Mouse (Mus musculus): ENCODE measurements around the gene Fdx1. TPM values are rescaled to one million over a fixed set of nuclear protein-coding genes. Genes with fewer than 3 reads are reported as not detected.

The Fdx1 gene
- polyA plus RNA-seq, 1 experiment from 2014 or later, result 82.5 TPM

DNA sequence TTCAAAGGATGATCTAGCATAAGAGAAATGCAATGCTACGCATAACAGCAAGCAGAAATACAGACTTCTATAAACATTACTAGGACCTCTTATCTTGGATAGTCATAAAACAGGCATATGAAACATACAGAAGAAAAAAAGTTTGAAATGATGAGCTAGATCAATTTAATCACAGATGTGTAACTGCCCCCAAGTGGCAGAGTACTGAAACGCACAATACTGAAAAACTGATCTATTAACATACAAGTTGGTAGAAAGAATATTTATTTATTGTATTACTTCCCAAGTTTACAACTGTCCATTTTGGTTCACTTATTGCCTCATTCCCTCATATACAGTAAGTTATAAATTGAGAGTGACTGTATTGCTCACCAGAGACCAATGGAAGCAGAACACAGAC lies 12.0 kb downstream of the Fdx1 start:
- 64% methylated on average over 2 of the region's 2 CpGs for WGBS (ENCODE audit: insufficient replicate concordance)
- Histone ChIP-seq H3K27ac (ENCODE audit: low read depth, low read length) (no peak overlapping the region), H3K4me2 (no peak overlapping the region), H3K36me3 (ENCODE audit: control insufficient read depth, insufficient read depth, low read length) (peaks cover 4% of the 10 kb centered on the region; the same call in 1 of the 2 replicates), H3K27me3 (ENCODE audit: control insufficient read depth, insufficient read depth, low read length) (no peaks in the 10 kb centered on the region), H3K9ac (ENCODE audit: low read depth, low read length) (no peak overlapping the region), H3K4me1 (ENCODE audit: control insufficient read depth, insufficient read depth, low read length) (no peaks in the 10 kb centered on the region), H3K9me3 (replicated peaks; ENCODE audit: control insufficient read depth, low read length) (no peaks in the 10 kb centered on the region), H3K4me3 (ENCODE audit: low read depth, low read length) (no peak overlapping the region)
- ATAC-seq (replicated peaks; ENCODE audit: insufficient number of reproducible peaks, low FRiP score, low TSS enrichment), result no peak

DNA sequence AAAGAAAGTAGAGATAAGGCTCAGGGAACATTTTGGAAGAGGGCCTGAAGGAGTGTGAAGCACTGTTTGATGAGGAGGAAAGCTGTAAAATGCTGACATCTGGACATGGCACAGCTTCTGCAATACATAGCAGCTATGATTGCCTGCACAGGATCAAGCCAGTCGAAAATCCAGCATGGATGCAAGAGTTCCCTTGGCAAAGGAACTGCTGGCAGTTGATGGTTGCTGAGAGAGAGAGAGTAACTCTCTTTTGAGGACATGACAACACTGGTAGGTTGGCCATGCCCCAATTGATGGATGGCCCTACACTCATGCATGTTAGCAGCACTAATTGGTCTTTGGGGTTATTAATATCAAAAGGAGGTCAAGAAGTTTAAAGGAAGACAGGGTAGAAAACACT lies 12.7 kb downstream of the Fdx1 start:
- 73% methylated on average over 1 of the region's 1 CpGs for WGBS (ENCODE audit: insufficient replicate concordance)
- Histone ChIP-seq H3K4me2 (no peak overlapping the region), H3K9ac (ENCODE audit: low read depth, low read length) (no peak overlapping the region), H3K27ac (ENCODE audit: low read depth, low read length) (no peak overlapping the region), H3K27me3 (ENCODE audit: control insufficient read depth, insufficient read depth, low read length) (no peaks in the 10 kb centered on the region), H3K4me3 (ENCODE audit: low read depth, low read length) (no peak overlapping the region), H3K4me1 (ENCODE audit: control insufficient read depth, insufficient read depth, low read length) (no peaks in the 10 kb centered on the region), H3K36me3 (ENCODE audit: control insufficient read depth, insufficient read depth, low read length) (peaks cover 4% of the 10 kb centered on the region; the same call in 1 of the 2 replicates), H3K9me3 (replicated peaks; ENCODE audit: control insufficient read depth, low read length) (no peaks in the 10 kb centered on the region)
- no peak for ATAC-seq (replicated peaks; ENCODE audit: insufficient number of reproducible peaks, low FRiP score, low TSS enrichment)

DNA sequence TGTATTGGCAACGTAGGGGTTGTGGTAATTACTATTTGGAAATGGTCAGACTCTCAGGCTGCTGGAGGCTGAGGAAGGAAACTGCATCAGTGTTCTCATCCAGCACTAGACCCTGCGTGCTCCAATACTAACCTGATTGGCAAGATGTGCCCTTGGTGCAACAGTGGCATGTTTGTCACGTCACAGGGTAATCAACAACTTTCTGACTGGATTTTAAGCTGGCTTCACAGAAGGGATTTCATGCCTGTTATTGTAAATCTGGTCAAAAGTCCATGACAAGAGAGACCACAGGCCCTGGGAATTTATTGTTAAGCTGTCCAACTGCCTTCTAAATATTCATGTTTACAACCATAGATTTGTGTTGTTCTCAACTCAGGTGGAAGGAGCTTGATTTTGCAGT lies 13.1 kb downstream of the Fdx1 start:
- no peak overlapping the region for H3K9ac ChIP-seq (ENCODE audit: low read depth, low read length)
- no peak for ATAC-seq (replicated peaks; ENCODE audit: insufficient number of reproducible peaks, low FRiP score, low TSS enrichment)
- H3K4me3 ChIP-seq (ENCODE audit: low read depth, low read length), result no peak overlapping the region
- 82% methylated on average over 3 of the region's 3 CpGs for WGBS (ENCODE audit: insufficient replicate concordance)
- H3K36me3 ChIP-seq (ENCODE audit: control insufficient read depth, insufficient read depth, low read length), result peaks cover 4% of the 10 kb centered on the region; the same call in 1 of the 2 replicates
- H3K9me3 ChIP-seq (replicated peaks; ENCODE audit: control insufficient read depth, low read length), result no peaks in the 10 kb centered on the region
- no peak overlapping the region for H3K4me2 ChIP-seq
- no peaks in the 10 kb centered on the region for H3K4me1 ChIP-seq (ENCODE audit: control insufficient read depth, insufficient read depth, low read length)
- H3K27ac ChIP-seq (ENCODE audit: low read depth, low read length), result no peak overlapping the region
- no peaks in the 10 kb centered on the region for H3K27me3 ChIP-seq (ENCODE audit: control insufficient read depth, insufficient read depth, low read length)

DNA sequence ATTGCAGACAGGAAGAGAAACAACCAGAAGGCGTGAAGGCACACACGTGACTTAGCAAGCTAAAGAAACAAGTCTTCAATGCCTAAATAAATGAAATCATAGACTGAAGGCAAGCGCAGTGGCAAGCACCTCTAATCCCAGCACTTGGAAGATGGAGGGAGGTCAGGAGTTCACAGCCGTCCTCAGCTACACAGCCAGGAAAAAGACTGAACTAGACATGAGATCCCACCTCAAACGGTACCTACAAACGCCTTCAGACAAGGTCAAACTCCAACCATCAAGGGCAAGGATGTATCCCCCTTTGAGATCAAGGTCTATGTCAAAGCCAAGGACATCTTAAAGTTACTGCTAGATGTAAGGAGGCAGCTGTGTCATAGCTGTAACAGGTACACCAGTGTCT lies 19.4 kb downstream of the Fdx1 start:
- H3K36me3 ChIP-seq (ENCODE audit: control insufficient read depth, insufficient read depth, low read length), result peaks cover 7% of the 10 kb centered on the region
- H3K27me3 ChIP-seq (ENCODE audit: control insufficient read depth, insufficient read depth, low read length), result no peaks in the 10 kb centered on the region
- H3K4me2 ChIP-seq, result no peak overlapping the region
- no peak overlapping the region for H3K27ac ChIP-seq (ENCODE audit: low read depth, low read length)
- WGBS (ENCODE audit: insufficient replicate concordance), result 84% methylated on average over 6 of the region's 6 CpGs
- H3K9ac ChIP-seq (ENCODE audit: low read depth, low read length), result no peak overlapping the region
- no peaks in the 10 kb centered on the region for H3K4me1 ChIP-seq (ENCODE audit: control insufficient read depth, insufficient read depth, low read length)
- ATAC-seq (replicated peaks; ENCODE audit: insufficient number of reproducible peaks, low FRiP score, low TSS enrichment), result no peak
- H3K9me3 ChIP-seq (replicated peaks; ENCODE audit: control insufficient read depth, low read length), result no peaks in the 10 kb centered on the region
- H3K4me3 ChIP-seq (ENCODE audit: low read depth, low read length), result no peak overlapping the region

GRCm38 (mm10) chr9:51934641-51935040 lies 28.7 kb downstream of the Fdx1 start:
- 42% methylated on average over 1 of the region's 1 CpGs for WGBS (ENCODE audit: insufficient replicate concordance)
- no peak for ATAC-seq (replicated peaks; ENCODE audit: insufficient number of reproducible peaks, low FRiP score, low TSS enrichment)

DNA sequence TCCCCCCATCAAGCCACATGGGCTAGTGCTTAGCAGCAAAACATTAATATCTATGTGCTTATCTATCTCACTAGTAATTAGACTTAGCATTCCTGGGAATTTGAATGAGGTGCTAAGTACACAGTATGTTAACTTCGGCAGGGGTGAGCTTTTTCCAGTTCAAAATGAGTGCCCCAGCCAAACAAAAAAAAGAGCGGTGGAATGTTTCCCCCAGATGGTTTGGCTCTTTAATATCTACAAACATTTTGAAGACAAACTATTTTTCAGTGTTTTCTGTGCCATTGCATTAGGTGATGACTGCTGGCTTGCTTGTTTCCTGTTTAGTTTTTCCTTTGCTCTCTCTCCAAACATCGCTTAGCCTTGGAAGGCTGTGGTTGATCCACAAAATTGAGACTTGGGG lies 31.4 kb downstream of the Fdx1 start:
- no peak overlapping the region for H3K9ac ChIP-seq (ENCODE audit: low read depth, low read length)
- H3K4me1 ChIP-seq (ENCODE audit: control insufficient read depth, insufficient read depth, low read length), result peaks cover 4% of the 10 kb centered on the region; the same call in 1 of the 2 replicates
- no peak overlapping the region for H3K4me3 ChIP-seq (ENCODE audit: low read depth, low read length)
- no peaks in the 10 kb centered on the region for H3K36me3 ChIP-seq (ENCODE audit: control insufficient read depth, insufficient read depth, low read length)
- WGBS (ENCODE audit: insufficient replicate concordance), result 74% methylated on average over 3 of the region's 3 CpGs
- H3K9me3 ChIP-seq (replicated peaks; ENCODE audit: control insufficient read depth, low read length), result no peaks in the 10 kb centered on the region
- H3K27me3 ChIP-seq (ENCODE audit: control insufficient read depth, insufficient read depth, low read length), result no peaks in the 10 kb centered on the region
- H3K4me2 ChIP-seq, result no peak overlapping the region
- no peak for ATAC-seq (replicated peaks; ENCODE audit: insufficient number of reproducible peaks, low FRiP score, low TSS enrichment)
- H3K27ac ChIP-seq (ENCODE audit: low read depth, low read length), result no peak overlapping the region

More at GRCm38 (mm10) chr9:51934641-51935040, 28.7 kb downstream of the Fdx1 start:
- Histone ChIP-seq H3K4me1 (ENCODE audit: control insufficient read depth, insufficient read depth, low read length) (no peaks in the 10 kb centered on the region), H3K27ac (ENCODE audit: low read depth, low read length) (no peak overlapping the region), H3K9me3 (replicated peaks; ENCODE audit: control insufficient read depth, low read length) (no peaks in the 10 kb centered on the region), H3K4me2 (no peak overlapping the region), H3K9ac (ENCODE audit: low read depth, low read length) (no peak overlapping the region), H3K36me3 (ENCODE audit: control insufficient read depth, insufficient read depth, low read length) (no peaks in the 10 kb centered on the region), H3K27me3 (ENCODE audit: control insufficient read depth, insufficient read depth, low read length) (no peaks in the 10 kb centered on the region), H3K4me3 (ENCODE audit: low read depth, low read length) (no peak overlapping the region)

DNA sequence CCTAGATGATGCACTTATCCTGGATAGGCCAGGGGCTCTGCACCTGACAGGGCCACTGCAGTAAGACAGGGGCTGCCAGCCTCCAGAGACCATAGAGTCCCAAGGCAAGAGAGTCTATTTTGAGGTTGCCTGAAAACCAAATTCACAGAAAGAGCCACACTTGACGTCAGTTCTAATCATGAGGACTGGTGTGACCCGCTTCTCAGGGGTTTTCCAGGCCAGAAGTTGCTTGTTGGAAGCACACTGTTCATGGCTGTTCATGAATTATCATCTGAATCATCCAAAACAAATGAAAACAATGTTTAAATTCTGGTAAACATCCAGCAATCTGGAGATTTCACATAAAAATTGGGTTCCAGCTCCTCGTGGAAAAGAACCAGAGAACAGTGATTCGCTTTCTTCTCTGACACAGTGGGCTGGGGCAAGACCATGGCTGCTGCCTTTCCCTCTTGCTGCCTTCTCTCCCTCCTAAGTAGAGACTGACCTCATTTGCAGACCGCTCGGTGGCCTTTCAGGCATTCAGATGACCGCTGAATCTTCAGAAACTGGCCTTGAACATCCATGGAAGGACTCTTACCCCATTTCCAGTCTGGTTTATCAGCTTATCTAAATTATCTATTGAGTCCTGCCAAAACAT lies 32.2 kb downstream of the Fdx1 start:
- Histone ChIP-seq H3K4me1 (ENCODE audit: control insufficient read depth, insufficient read depth, low read length) (peaks cover 4% of the 10 kb centered on the region; the same call in 1 of the 2 replicates), H3K27me3 (ENCODE audit: control insufficient read depth, insufficient read depth, low read length) (no peaks in the 10 kb centered on the region), H3K9me3 (replicated peaks; ENCODE audit: control insufficient read depth, low read length) (no peaks in the 10 kb centered on the region), H3K9ac (ENCODE audit: low read depth, low read length) (no peak overlapping the region), H3K27ac (ENCODE audit: low read depth, low read length) (no peak overlapping the region), H3K36me3 (ENCODE audit: control insufficient read depth, insufficient read depth, low read length) (no peaks in the 10 kb centered on the region), H3K4me3 (ENCODE audit: low read depth, low read length) (no peak overlapping the region), H3K4me2 (no peak overlapping the region)
- no peak for ATAC-seq (replicated peaks; ENCODE audit: insufficient number of reproducible peaks, low FRiP score, low TSS enrichment)
- WGBS (ENCODE audit: insufficient replicate concordance), result 79% methylated on average over 7 of the region's 7 CpGs

- no peaks in the 10 kb centered on the region for H3K36me3 ChIP-seq (ENCODE audit: control insufficient read depth, insufficient read depth, low read length)
- no peak for ATAC-seq (replicated peaks; ENCODE audit: insufficient number of reproducible peaks, low FRiP score, low TSS enrichment)
- no peak overlapping the region for H3K27ac ChIP-seq (ENCODE audit: low read depth, low read length)
- H3K27me3 ChIP-seq (ENCODE audit: control insufficient read depth, insufficient read depth, low read length), result no peaks in the 10 kb centered on the region
- WGBS (ENCODE audit: insufficient replicate concordance), result 75% methylated on average over 5 of the region's 5 CpGs
- H3K9me3 ChIP-seq (replicated peaks; ENCODE audit: control insufficient read depth, low read length), result no peaks in the 10 kb centered on the region
- no peak overlapping the region for H3K4me3 ChIP-seq (ENCODE audit: low read depth, low read length)
- H3K4me2 ChIP-seq, result no peak overlapping the region
- no peak overlapping the region for H3K9ac ChIP-seq (ENCODE audit: low read depth, low read length)
- peaks cover 4% of the 10 kb centered on the region; the same call in 1 of the 2 replicates for H3K4me1 ChIP-seq (ENCODE audit: control insufficient read depth, insufficient read depth, low read length)
Observed at GRCm38 (mm10) chr9:51929972-51930371, 33.4 kb downstream of the Fdx1 start.

DNA sequence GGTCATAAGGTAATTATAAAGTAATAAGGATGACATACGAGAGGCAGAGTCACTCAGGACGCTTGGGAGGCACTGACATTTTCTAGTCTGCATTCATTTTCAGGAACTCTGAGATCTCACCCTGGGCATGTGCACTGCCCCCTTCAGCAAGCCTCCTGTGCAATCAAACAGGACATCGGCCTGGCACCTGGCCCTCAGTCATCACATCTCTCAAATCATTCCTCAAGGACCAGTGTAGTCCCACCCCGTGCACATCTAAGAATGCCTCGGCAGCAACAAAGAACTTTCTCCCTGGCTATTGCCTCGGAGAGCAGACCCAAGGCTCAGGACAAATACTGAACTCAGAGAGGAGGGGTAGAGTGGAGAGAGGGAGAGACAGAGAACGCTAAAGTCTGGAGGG lies 34.7 kb downstream of the Fdx1 start:
- ATAC-seq (replicated peaks; ENCODE audit: insufficient number of reproducible peaks, low FRiP score, low TSS enrichment), result no peak
- no peak overlapping the region for H3K27ac ChIP-seq (ENCODE audit: low read depth, low read length)
- H3K9me3 ChIP-seq (replicated peaks; ENCODE audit: control insufficient read depth, low read length), result no peaks in the 10 kb centered on the region
- H3K4me1 ChIP-seq (ENCODE audit: control insufficient read depth, insufficient read depth, low read length), result peaks cover 4% of the 10 kb centered on the region; the same call in 1 of the 2 replicates
- H3K27me3 ChIP-seq (ENCODE audit: control insufficient read depth, insufficient read depth, low read length), result no peaks in the 10 kb centered on the region
- no peaks in the 10 kb centered on the region for H3K36me3 ChIP-seq (ENCODE audit: control insufficient read depth, insufficient read depth, low read length)
- WGBS (ENCODE audit: insufficient replicate concordance), result 57% methylated on average over 7 of the region's 7 CpGs
- no peak overlapping the region for H3K4me2 ChIP-seq
- H3K9ac ChIP-seq (ENCODE audit: low read depth, low read length), result no peak overlapping the region
- H3K4me3 ChIP-seq (ENCODE audit: low read depth, low read length), result no peak overlapping the region
